Mouse (Mus musculus) cerebellum, adult 8-10 months (tissue): ENCODE data around the gene Hk3.

Experiments used
- DNase-seq: peaks from one replicate; pipeline ENCODE4 v3.0.0; 2022

Gene Hk3

DNA sequence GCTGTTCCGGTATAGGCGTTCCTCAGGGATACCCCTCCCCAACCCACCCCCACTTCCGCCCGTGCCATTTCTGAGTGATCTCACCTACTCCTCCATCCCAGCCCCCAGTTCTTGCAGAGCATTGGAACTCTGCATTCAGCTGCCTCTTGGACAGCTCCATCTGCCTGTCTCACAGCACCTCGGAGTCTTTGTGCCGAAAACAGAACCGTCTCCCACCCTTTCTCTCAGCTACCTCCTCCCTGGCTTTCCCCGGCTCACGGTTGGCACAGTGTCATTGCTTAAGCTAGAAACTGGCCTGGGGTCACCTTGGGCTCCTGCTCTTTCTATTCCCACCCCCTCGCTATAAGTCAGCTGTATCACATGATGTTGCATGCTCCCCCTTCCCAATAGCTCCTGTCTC, 20.8 kb downstream of the Hk3 start:
- no peak for DNase-seq

DNA sequence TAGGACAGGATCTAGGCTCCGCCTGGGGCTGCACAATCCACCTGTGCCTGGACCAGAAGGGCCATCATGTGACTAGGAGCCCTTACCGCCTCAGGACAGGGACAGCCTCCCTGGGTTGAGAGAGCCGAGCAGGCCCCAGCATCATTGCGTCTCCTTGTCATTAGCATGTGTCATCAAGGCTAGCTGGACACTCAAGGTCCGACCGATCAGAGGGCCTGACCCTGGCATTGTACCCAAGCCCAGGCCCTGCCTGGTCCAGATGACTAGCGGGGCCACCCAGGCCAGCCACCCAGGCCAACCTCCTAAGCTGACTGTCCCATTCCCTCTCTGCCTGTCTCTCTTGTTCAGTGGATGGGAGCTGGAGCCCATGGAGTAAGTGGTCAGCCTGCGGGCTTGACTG, 23.6 kb downstream of the Hk3 start:
- DNase-seq, result no peak

DNA sequence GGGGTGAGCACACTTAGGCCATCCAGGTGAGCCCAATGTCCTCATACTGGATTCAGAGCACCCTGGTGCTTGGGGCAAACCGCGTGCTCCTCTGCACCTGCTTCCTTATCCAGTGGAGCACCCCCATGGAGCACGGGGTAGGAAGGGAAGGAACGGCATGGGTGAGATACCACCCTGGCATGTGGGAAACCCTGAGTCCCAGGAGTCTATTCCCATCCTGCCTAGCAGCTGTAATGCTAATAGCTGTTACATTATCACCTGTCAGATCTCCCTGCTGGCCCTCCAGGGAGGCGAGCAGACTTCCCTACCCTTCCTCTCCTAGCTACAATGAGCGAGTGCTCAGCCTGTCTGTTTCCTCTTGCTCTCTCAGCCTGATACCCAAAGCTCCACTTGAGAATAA, 26.0 kb downstream of the Hk3 start:
- no peak for DNase-seq

DNA sequence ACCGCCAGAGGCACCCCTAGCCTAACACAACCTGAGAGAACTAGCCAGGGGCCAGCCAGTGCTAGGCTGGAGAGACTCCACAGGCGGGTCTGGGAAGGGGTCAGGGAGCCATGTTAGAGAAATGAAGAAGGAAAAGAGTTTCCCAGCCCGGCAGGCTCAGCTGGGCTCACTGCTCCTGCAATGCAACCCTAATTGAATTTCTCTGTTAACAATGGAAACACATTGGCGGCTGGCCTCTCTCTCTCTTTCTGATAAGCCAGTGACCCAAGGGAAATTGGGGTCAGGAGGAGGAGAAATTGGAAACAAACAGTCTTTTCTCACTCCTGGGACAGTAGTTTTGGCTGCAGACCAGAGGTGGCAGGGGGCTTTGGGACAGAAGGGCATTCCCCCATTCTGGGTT, 26.6 kb downstream of the Hk3 start:
- DNase-seq, result no peak

DNA sequence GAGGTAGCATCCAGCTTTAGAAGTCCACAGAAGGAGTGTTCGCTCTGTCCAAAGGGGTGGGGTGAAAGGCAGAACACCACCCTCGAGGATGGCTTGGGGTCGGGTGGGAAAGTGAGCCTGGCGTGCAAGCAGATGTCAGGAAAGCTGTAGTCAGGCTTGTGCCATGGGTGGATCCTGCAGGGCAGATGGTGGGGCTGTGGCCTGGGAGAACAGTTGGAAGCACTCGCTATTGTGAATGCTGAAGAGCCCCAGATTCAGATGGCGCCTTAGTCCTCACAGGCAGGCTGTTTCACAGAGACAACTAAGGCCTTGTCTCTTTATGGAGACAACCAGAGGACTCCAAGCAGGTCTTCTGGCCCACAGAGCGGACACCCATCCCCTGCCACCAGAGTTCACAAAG, 29.0 kb downstream of the Hk3 start:
- DNase-seq, result no peak

DNA sequence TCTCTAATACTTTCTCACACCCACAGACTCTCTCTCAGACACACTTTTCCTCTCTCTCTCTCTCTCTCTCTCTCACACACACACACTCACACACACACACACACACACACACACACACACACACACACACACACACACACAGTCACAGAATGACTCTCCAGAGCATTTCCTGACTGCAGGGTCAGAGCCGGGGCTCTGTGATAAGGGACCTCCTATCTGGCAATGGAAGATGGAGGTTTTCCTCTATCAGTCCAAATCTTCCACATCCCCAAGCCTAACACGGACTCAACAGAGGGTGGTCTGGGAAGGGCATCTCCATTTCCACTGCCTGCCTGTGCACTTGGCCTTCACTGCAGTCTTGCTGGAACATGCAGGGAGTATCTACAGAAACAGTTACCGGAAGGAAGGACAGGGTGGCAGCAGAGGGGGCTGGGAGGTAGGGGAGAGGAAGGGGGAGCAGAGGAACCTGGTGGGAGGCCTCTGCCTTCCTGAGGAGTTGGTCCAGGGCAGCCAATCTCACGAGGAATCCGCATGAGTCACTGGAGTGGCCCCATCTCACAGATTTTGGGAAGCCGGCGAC, 32.9 kb downstream of the Hk3 start:
- no peak for DNase-seq

DNA sequence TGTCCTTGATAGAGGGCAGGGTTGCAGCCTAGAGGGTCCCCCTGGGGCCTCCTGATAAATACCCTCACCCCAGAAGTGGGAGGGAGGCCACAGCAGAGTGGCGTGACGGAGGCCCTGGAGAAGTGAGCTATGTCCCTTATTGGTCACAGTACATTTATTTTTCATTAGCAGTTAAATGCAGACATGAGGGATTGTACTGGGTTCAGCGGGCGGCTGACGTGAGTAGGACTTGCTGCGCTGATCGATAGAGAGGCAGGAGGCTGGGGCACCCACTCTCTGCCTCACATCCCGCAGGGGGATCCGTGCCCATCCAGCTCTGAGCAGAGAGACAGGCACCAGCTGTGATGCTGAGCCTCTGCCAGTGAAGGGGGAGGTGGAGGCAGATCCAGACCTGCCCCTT, 33.8 kb downstream of the Hk3 start:
- no peak for DNase-seq

DNA sequence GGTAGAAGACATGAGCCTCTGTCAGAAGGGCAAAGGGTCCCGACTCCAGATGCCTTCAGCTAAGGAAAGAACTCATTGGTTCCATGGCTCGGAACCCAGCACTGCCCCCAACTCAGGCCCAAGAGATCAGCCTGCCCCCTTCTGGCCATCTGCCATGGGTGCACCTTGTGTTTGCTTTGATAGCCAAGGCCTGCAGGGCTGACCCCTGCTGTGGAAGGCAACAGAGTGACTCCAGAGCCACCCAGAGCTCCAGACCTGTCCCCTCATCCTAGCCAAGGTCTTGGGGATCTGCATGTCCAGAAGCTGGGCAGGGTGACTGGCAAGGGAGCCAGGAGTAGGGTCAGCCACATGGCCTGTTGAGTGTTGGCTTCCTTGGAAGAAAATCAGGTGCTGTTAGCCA, 37.6 kb downstream of the Hk3 start:
- DNase-seq, result no peak

DNA sequence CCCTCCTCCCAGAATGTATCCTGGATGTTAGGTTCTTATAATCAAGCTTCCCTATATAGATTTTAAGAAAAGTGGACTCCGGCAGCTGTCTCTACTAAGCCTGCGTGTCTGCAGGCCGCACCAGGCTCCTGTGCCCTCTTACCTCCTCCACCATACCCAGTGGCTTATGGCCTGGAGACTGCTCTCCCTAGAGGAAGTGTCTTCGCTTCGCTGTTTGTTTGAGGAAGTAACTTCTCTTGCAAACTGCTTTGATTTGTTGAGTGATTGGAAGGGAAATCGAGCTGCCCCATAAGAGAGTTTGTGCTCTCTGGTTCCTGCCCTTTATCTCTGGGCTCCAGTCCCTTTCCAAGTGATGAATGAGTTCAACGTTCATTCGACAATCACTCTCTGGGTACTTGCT, 38.2 kb downstream of the Hk3 start:
- no peak for DNase-seq

DNA sequence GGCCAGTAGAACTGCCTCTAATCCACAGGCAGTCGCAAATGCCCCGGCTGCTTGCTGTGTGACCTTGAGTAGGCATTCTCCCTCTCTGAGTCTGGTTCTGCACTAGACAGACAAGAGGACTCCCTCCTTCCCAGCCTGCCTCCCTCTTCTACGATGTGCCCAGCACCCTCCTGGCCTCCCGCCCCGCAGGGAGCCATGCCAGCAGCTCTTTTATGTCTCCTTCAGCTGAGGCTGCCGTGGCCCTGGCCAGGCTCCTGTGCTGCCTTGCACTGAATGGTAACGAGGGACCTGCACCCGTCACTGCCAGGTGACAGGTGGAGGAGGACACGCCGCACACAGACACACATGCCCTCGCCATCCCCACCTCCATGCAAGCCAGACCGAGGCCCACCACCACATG, 40.2 kb downstream of the Hk3 start:
- no peak for DNase-seq

DNA sequence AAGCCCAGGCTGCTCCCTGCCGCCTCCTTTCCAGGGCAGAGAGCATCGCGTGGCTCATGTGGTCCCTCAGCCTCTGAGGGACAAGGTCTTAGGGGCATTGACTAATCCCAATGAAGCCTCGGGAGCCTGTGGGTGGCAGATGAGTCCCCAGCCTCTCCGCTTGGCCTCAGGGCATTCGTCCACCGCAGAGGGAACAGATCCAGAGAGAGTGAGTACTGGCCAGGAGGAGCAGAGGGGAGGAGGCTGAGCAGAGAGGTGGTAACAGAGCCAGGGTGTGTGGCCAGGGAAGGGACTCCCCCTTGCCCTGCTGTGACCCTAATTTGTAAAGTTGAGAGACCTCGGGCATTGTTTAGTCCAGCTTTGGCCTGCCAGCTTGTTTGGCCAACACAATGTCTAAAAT, 42.4 kb downstream of the Hk3 start:
- peak; percentile 62 for DNase-seq

DNA sequence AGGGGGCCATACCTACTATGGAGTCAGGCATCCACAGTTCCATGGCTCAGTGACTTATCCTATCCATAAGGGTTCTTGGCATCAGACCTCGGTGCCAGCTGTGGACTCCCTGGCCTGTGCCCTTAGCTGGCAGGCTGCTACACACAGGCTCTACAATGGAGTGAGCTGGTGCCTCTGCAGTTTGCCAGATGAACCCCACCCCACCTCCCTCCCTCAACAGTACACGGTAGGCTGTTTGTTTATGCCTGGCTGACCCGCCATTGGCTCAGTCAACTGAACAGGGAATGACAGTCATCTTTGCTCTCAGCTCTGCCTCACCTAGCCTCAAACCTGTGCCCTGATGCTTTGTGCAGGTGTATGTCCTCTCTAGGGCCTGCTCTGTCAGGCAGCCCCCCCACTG, 45.6 kb downstream of the Hk3 start:
- no peak for DNase-seq

DNA sequence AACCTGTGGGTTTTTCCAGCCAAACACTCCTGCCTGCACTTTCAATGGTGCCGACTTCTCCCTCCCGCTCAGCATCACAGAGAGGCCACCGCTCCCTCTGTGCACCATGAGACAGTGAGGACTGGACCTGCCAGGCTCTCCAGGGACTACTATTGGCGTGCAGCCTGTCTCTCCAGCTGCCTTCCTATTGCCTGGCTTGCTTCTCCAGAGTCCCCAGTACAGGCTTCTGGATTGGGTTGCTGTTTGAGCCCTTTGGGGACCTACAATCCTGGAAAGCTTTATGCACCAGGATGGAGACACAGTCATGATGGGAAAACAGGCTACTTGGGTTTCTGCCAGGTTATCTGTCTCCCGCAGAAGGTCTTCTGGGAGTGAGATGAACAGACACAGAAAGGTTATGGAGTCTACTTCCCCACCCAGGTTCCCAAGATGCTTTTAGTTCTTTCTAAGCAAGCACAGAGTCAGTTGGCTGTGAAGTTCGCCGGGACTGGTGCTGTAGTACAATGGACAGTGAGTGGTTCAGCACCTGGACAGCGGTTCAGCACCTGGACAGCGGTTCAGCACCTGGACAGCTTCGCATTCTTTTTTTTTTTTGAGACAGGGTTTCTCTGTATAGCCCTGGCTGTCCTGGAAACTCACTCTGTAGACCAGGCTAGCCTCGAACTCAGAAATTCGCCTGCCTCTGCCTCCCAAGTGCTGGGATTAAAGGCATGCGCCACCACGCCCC, 50.5 kb downstream of the Hk3 start:
- no peak for DNase-seq

DNA sequence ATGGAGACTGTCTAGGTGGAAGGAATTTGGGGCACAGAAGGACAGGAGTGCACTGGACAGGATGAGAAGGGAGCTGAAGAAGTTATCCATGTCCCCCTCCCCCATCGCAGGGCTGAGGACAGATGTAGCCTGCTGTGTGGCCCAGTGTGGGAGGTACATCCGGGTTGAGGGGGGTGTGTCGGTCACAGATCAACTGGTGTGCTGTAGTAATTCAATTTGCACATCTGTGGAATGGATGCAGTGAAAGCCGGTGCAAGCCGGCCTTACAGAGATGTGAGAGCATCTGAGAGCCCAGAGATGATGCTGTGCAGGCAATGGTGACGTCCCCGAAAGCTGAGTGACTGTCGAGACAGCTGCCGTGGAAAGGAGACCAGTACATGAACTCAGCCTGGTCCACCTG, 51.7 kb downstream of the Hk3 start:
- no peak for DNase-seq

DNA sequence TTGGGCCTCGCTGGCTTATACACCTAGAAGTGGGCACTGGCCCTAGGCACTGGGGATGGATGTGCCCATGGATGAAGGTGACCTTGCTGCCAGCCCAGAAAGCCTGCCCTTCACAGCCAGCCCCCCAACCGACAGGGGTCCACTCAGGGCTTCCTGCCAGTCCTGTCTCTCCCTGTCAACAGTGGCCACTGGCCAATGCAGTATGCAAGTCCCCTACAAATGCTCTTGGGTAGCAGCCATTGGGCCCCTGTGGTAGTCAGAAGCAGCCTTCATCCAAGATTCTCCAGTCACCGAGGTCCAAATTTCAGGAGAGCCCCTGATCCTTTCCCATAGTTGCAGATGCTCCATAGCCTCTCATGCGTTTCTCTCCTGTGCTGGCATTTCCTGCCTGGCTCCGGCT, 52.5 kb downstream of the Hk3 start:
- DNase-seq, result no peak

DNA sequence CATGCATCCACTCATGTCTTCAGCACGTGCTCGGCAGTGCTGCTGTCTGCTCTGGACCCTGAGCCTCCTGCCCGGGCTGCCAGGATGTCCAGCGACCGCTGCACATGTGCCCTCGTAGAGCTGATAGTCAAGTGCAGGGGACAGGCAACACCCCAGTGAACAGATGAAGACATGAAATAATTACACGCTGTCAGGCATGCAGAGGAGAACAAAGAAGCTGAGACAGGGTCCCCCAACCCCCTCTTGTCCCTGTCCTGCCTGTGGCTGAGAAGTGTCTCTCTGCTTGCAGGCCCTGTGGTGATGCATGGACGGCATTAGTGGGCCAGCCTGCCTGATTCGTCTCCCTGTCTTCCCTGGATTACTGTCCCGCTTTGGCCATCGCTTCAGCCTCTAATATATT, 53.7 kb downstream of the Hk3 start:
- DNase-seq, result no peak

DNA sequence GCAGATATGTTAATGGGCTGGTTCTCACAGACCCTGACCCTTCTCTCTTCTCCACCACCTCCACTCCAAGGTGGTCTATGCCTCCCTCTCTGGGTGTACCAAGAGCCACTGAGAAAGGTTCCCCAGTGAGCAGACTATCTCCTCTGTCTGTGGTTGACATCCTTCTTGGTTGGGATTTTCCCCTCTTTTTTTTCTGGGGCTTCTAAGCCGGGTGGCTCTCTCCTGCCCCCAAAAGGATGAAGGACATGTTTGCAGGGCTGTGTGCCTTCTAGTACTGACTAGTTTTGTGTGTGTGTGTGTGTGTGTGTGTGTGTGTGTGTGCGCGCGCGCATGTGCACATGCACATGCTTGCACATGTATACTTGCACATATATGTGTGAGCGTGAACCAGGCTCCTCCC, 55.9 kb downstream of the Hk3 start:
- DNase-seq, result no peak

DNA sequence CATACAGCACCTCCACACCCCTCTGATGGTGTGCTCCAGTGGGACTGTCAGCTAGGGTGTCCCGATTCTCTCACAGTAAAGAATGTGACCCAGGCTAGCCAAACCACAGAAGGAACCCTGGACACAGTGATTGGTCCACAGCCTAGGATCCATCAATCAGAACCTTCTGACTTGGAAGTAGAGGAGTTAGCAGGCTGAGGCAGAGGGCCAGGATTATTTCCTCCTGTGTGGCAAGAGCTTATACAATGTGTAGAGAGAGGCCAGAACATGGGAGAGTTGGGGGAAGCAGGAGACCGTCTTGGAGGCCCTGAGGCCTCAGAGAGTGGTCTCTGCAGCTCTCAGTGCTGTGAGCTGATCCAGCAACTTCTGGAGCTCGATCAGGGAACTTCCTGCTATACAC, 60.7 kb downstream of the Hk3 start:
- no peak for DNase-seq

DNA sequence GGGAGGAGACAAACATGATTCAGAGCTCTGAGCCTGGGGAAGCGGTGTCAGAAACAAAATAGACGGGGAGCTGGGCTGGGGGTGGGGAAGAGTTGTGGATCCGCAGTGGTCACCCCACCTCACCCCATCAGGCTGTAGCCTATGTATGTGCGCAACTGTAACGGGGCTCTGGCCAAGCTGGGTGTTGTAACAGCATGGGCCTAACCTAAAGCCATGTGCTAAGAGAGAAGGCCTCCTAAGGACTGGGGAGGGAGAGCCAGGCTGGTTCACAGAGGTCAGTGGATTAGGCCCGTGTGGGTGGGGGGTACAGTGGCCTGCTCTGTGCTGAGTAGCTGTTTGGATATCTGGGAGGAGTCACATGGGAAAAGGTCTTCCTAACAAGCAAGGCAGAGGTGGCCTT, 61.3 kb downstream of the Hk3 start:
- no peak for DNase-seq

DNA sequence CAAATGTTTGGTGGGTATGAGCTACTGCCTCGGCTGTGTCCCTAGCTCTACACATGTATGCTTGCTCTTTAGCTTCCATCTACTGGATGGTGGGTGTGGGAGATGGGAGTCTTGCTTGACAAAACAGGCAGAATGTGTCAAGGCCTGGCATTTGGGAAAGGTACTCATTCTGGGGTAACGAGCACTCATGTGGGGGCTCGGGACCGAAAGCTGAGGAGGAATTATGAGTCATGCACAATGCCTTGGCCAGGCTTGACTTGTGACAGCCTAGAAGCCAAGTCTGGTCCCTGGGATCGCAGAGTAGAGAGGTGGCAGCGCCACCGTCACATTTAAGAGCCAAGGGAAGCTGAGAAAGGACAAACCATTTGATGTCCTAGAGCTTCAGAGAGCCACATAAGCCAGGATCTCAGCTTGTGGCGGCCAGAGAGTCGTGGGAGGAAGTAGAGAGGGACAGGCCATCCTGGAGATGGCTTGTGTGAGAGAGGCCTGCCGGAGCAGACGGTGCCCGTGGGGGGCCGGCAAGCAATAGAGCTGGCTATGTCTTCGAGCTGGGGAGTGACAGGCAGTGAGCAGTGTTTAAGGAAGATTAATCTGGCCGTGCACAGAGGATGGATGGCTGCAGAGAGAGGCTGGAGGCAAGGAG, 62.0 kb downstream of the Hk3 start:
- peak; percentile 88 for DNase-seq

DNA sequence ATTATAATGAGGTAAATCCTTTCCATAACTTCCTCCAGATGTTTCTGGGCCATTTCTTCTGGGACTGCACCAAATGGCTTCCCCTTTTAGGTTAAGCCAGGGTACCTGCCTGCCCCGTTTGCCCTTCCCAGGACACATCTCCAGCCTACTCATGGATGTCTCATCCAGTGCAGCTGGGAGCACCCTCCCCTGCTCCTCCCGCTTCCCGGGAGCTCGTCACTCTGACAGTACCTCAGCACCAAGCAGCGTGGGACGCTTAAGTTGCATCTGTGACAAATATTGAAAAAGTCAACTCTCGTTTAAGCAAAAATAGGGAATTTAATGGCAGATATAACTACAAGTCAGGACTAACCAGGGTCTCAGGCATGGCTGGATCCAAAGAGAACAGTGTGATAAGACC, 63.9 kb downstream of the Hk3 start:
- no peak for DNase-seq
